Mouse (Mus musculus) hindbrain, embryonic 11.5 days (tissue): ENCODE measurements around the gene Pgm5. TPM values are rescaled to one million over a fixed set of nuclear protein-coding genes. Genes with fewer than 3 reads are reported as not detected.

Experiments used
- ATAC-seq: fragments of 200-750 bp; cut with Nextera tagmentation; 2 replicates; pipeline ENCODE4 v1.8.0; 2017; ENCODE audit warnings: mild to moderate bottlenecking, moderate TSS enrichment, moderate library complexity; ENCODE audit not compliant: low FRiP score
- DNase-seq: peaks from one replicate; pipeline ENCODE4 v3.0.0-alpha.2; 2015; ENCODE audit warnings: low spot score
- H3K27ac ChIP-seq: fragments of 300-500 bp; sonication (generic); 2 replicates; pipeline ENCODE4 v1.5.1; 2014; ENCODE audit warnings: mild to moderate bottlenecking, low read depth, low read length
- H3K27me3 ChIP-seq: fragments of 300-500 bp; sonication (generic); 2 replicates; pipeline ENCODE4 v1.6.1; 2014; ENCODE audit warnings: mild to moderate bottlenecking, low read length, moderate library complexity, mixed read lengths; ENCODE audit not compliant: control insufficient read depth, insufficient read depth
- H3K36me3 ChIP-seq: fragments of 300-500 bp; sonication (generic); 2 replicates; pipeline ENCODE4 v1.6.1; 2014; ENCODE audit warnings: mild to moderate bottlenecking, low read length, moderate library complexity, mixed read lengths; ENCODE audit not compliant: control insufficient read depth, insufficient read depth
- H3K4me1 ChIP-seq: fragments of 300-500 bp; sonication (generic); replicated peaks from 2 replicates; pipeline ENCODE4 v1.6.1; 2014; ENCODE audit warnings: low read length, mixed read lengths; ENCODE audit not compliant: control insufficient read depth, insufficient read depth
- H3K4me2 ChIP-seq: fragments of 300-500 bp; sonication (generic); replicated peaks from 2 replicates; pipeline ENCODE4 v1.6.1; 2014; ENCODE audit warnings: mild to moderate bottlenecking, low read depth, low read length
- H3K4me3 ChIP-seq: fragments of 300-500 bp; sonication (generic); 2 replicates; pipeline ENCODE4 v1.5.1; 2014; ENCODE audit warnings: low read depth, low read length
- H3K9ac ChIP-seq: fragments of 300-500 bp; sonication (generic); 2 replicates; pipeline ENCODE4 v1.6.1; 2014; ENCODE audit warnings: low read depth, low read length
- H3K9me3 ChIP-seq: fragments of 300-500 bp; sonication (generic); 2 replicates; pipeline ENCODE4 v1.6.1; 2016; ENCODE audit warnings: low read length; ENCODE audit not compliant: control insufficient read depth
- WGBS: fragments of 180-500 bp; shearing (Covaris S2); extraction: QIAGEN DNeasy Blood & Tissue Kit; methylation state at CpG from one replicate; pipeline ENCODE4 v1.1.7; 2014; 5-methylcytosine and 5-hydroxymethylcytosine counted together
- polyA plus RNA-seq: library from polyadenylated mRNA; unstranded; fragments of >200 nt; fragmentation: Nextera tagmentation; extraction: Ambion mirVana; gene quantifications from 2 replicates; pipeline ENCODE4 v1.2.1, GENCODE M21; 2014

The Pgm5 gene
- polyA plus RNA-seq, 1 experiment from 2014 or later = 1.2 TPM

DNA sequence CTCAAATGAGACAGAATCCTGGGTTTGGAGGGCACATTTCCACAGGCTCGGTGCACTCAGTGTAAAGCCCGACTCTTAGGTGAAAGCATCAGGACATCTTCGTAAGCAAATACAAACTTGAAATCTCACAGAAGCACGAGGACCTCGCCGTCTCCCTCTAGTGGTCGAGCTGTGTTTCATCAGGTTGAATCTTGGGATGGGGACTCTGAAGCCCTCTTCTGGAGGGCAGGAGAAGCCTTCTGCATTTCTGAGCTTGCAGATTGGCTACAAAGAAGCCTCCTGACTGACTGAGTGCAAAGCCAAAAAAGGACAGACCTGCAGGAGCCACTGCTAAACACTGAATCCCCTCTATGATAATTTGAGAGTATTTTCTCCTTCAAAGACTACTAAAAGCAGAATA lies 227.1 kb downstream of the Pgm5 start:
- peak; percentile 77 for DNase-seq
- ATAC-seq = no peak
- H3K27ac ChIP-seq = no peak overlapping the region
- H3K4me3 ChIP-seq = no peak overlapping the region
- no peaks in the 10 kb centered on the region for H3K36me3 ChIP-seq
- no peaks in the 10 kb centered on the region for H3K27me3 ChIP-seq
- no peaks in the 10 kb centered on the region for H3K9me3 ChIP-seq
- no peaks in the 10 kb centered on the region for H3K4me1 ChIP-seq
- H3K4me2 ChIP-seq = no peak overlapping the region
- WGBS = 13% methylated on average over 7 of the region's 7 CpGs
- H3K9ac ChIP-seq = no peak overlapping the region

Other genes with a start within 250 kb of the Pgm5 start
- gene Tmem252, start 187.8 kb downstream of the Pgm5 start, polyA plus RNA-seq = 0.57 and 0.88 TPM in 2 replicates
- gene Gm10053, start 13.8 kb upstream of the Pgm5 start, polyA plus RNA-seq = 244 and 258 TPM in 2 replicates
- 0.14 and 0.20 TPM in 2 replicates for gene Foxd4, start 39.3 kb upstream of the Pgm5 start, polyA plus RNA-seq
- 24.9 and 25.3 TPM in 2 replicates for gene Cbwd1, start 99.8 kb upstream of the Pgm5 start, polyA plus RNA-seq
- gene Dock8, start 137.7 kb upstream of the Pgm5 start, polyA plus RNA-seq = 0.70 and 4.1 TPM in 2 replicates